Mouse (Mus musculus): ENCODE measurements around the gene Kif16b.
A peak's percentile ranks its signal among the peaks of the same experiment; 100 is the strongest.

The Kif16b gene

DNA sequence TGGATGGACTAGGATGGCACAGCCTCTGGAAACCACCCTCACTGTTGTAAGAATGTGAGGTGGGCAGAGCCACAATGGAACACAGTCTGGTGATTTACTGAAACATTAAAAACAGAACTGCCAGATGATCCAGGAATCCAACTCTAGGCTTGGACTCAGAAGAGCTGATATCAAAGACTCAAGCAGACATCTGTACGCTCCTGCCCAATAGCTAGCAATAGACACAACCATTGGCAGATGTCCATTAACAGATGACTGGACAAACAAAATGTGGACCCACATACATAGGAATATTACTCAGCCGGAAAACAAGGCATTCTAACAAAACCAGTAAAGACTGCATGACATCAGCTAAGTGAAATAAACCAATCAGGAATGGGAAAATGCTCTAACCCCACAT is 167.3 kb downstream of the Kif16b start:
- DNase-seq (ENCODE audit: low spot score in 2 of 2): no peak

- DNase-seq (ENCODE audit: low spot score in 2 of 2): peak; percentile 26 to 35
These were observed 169.0 kb downstream of the Kif16b start for GRCm38 (mm10) chr2:142732370-142732769.

GRCm38 (mm10) chr2:142731778-142732092 is 169.6 kb downstream of the Kif16b start:
- DNase-seq (ENCODE audit: low spot score in 2 of 2): peak; percentile 95 to 96

GRCm38 (mm10) chr2:142731016-142731777 is 170.1 kb downstream of the Kif16b start:
- DNase-seq (ENCODE audit: low spot score in 2 of 2): peak; percentile 47 to 50

- DNase-seq (ENCODE audit: low spot score in 2 of 2): no peak
These were observed 176.9 kb downstream of the Kif16b start for GRCm38 (mm10) chr2:142724215-142725001.

- DNase-seq (ENCODE audit: low spot score in 2 of 2): no peak
These were observed 181.2 kb downstream of the Kif16b start for GRCm38 (mm10) chr2:142720174-142720573.

GRCm38 (mm10) chr2:142718998-142719397 is 182.3 kb downstream of the Kif16b start:
- no peak for DNase-seq (ENCODE audit: low spot score in 2 of 2)

DNA sequence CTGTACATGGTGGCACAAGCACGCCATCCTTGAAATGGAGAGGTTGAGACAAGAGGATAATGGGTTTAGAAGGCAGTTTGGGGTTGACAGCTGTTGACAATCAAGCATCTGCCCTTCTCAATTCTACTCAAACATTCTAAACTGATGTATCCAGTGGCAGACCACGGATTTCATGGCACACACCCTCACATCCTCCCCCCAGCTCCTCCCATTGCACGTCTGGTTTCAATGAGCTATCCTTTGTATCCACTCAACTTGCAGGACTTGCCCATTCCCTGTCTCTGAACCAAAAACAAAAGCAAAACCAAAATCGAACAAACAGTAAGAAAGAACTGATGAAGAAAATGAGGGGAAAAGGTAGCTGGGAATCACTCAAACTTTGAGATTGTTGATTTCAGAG is 183.7 kb downstream of the Kif16b start:
- no peak for DNase-seq (ENCODE audit: low spot score in 2 of 2)

DNA sequence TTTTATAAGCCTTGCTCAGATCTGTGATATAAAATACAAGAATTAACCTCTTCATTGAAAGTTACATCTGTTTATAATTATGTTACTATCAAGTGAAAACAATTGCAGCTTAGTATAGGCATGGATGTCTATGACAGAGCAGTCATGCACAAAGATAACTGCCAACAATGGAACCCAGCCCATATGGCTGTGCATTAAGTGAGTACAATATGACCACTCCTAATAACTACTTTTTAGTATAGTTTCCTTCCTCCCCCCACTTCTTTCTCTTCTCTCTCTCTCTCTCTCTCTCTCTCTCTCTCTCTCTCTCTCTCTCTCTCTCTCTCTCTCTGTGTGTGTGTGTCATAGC is 185.4 kb downstream of the Kif16b start:
- no peak for DNase-seq (ENCODE audit: low spot score in 2 of 2)

DNA sequence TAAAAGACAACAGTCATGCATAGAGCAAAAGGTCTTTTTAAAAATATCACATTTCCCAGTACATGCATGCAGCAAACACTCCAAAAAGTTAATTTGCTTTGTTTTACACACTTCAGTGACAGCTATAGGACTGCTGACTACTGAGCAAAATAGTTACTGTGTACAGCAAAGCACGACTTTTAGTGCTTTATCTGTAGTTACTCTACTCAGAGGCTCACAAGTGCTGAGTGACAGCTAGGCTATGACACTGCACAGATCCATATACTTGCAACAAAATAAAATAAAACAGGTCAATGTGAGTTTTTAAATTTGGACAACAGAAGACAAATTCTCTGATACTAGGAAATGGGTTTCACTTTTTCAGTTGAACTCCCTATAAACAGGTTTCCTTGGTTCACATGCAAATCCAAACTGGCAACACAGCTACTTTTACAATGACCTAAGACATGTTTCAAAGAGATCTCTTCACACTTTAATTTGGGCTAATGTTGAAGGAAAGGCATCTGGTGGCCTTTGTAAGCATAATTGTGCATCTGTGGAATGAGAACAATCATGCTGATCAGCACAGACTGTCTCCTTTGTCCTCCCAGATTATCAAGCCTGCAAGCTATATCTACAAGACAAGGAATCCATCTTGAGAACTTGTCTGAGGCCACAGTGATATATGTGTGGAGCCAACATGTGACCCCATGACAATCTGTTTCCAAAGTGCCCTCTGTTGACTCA is 186.0 kb downstream of the Kif16b start:
- no peak for DNase-seq (ENCODE audit: low spot score in 2 of 2)

- DNase-seq (ENCODE audit: low spot score in 2 of 2): no peak
These were observed 188.6 kb downstream of the Kif16b start for GRCm38 (mm10) chr2:142712727-142713126.

GRCm38 (mm10) chr2:142709326-142709725 is 192.0 kb downstream of the Kif16b start:
- DNase-seq (ENCODE audit: low spot score in 2 of 2): peak in 1 of 2 experiments; percentile 26

- DNase-seq (ENCODE audit: low spot score in 2 of 2): peak; percentile 66 to 75
These were observed 200.6 kb downstream of the Kif16b start for GRCm38 (mm10) chr2:142700689-142701088.

- DNase-seq (ENCODE audit: low spot score in 2 of 2): peak; percentile 63 to 74
These were observed 202.7 kb downstream of the Kif16b start for GRCm38 (mm10) chr2:142698650-142699049.

DNA sequence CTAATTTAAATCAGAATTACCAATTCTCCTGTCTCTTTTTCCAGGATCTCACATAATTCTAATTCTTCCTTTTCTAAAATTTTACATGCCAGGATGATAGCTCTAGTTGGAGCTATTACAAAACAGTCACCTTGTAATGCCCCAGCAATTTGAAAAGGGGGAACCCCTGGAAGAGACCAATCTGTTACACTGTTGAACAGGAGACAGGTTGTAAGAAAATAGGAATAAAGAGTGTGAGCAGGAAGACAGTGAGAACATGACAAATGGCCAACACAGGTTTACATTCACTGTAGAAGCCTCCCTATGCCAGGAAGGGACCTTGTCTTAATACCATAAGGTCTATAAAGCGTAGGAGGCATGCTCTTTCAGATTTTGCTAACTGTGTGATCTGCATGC is 206.4 kb downstream of the Kif16b start:
- no peak for DNase-seq (ENCODE audit: low spot score in 2 of 2)

- no peak for DNase-seq (ENCODE audit: low spot score in 2 of 2)
These were observed 207.1 kb downstream of the Kif16b start for GRCm38 (mm10) chr2:142694019-142694935.

DNA sequence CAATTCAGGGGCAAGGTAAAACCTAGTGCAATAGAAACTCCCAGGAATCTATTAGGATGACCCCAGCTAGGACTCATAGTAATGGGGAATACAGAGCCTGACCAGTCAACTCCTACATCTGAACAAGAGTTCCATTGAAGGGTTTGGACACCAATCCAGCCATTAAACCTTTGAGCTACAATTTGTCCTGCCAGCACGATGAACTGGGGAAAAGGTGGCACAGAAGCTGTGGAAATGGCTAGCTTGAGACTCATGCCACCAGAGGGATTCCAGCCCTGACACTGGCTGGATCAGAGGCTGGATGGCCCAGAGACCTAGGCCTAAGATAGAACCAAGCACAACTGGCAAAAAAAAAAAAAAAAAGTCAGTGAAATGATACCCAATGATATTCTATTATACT is 207.9 kb downstream of the Kif16b start:
- no peak for DNase-seq (ENCODE audit: low spot score in 2 of 2)

DNA sequence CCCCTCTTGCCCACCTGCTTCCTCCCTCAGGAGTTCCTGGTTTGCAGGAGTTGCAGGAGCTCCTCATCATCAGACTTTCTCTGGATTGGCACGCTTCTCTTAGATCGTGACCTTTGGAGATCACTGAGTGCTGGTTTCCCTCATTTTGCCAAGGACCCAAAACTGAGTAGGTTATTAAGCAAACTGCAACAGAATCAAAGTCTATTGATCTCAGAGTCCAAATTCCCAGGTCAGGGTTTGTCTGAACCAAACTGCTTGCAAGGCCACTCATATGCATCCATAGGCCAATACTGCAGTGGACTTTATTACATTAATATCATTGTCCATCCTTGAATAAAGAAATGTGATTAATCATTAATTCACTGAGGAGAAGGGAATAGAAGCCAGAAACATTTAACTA is 211.8 kb downstream of the Kif16b start:
- DNase-seq (ENCODE audit: low spot score in 2 of 2): no peak

GRCm38 (mm10) chr2:142687936-142688514 is 213.3 kb downstream of the Kif16b start:
- no peak for DNase-seq (ENCODE audit: low spot score in 2 of 2)

DNA sequence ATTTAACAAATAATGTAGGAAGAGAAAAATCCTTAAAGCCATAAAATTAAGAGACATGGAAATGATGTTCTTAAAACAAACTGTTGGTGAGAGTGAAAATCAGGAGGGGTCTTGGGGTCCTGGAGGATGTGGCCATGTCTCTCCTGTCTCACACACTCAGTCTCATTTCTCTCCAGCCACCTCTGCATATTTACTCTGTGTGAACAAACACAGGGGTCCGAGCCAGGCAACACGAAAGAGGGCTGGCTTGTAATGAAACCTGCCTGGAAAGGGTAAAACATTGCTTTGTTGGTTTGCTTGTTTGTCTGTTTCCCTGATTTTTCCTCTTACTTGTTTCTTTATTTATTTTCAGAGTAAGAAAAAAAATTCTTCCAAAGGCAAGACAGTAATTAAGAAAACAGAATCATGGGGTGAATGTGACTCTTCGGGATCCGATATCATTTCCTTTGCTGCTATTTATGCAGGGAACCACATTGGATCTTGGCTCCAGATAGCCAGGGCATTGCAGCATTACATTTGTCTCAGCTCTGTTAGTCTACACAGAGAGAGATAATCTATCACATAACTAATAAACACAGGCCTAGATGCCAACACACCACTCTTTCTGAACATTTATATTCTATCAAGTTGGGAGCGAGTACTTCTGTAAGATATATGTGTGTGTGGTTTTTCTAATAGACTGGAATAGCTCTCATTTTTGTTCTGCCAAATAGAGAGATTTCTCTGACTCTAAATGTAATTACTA is 218.2 kb downstream of the Kif16b start:
- no peak for DNase-seq (ENCODE audit: low spot score in 2 of 2)
